Mouse (Mus musculus) limb, embryonic 10.5 days (tissue): ENCODE measurements around the gene S100a4. TPM values are rescaled to one million over a fixed set of nuclear protein-coding genes. Genes with fewer than 3 reads are reported as not detected.

Source experiments
- DNase-seq: peaks from one replicate; pipeline ENCODE4 v3.0.0-alpha.2; 2017; ENCODE audit warnings: low spot score
- H3K27ac ChIP-seq: fragments of 300-500 bp; sonication (generic); 2 replicates; pipeline ENCODE4 v1.5.1; 2016; ENCODE audit warnings: mild to moderate bottlenecking
- H3K27me3 ChIP-seq: fragments of 300-500 bp; sonication (generic); 2 replicates; pipeline ENCODE4 v1.6.1; 2016; ENCODE audit warnings: low read depth, mild to moderate bottlenecking; ENCODE audit not compliant: poor library complexity, severe bottlenecking
- H3K36me3 ChIP-seq: fragments of 300-500 bp; sonication (generic); 2 replicates; pipeline ENCODE4 v1.6.1; 2016; ENCODE audit warnings: mild to moderate bottlenecking, moderate library complexity
- H3K4me1 ChIP-seq: fragments of 300-500 bp; sonication (generic); 2 replicates; pipeline ENCODE4 v1.6.1; 2016
- H3K4me3 ChIP-seq: fragments of 300-500 bp; sonication (generic); 2 replicates; pipeline ENCODE4 v1.5.1; 2016; ENCODE audit warnings: mild to moderate bottlenecking, moderate library complexity
- H3K9me3 ChIP-seq: fragments of 300-500 bp; sonication (generic); replicated peaks from 2 replicates; pipeline ENCODE4 v1.6.1; 2016; ENCODE audit warnings: mild to moderate bottlenecking
- WGBS: fragments of 180-500 bp; shearing (Covaris S2); methylation state at CpG from one replicate; pipeline ENCODE4 v1.1.7; 2016; 5-methylcytosine and 5-hydroxymethylcytosine counted together
- polyA plus RNA-seq: library from polyadenylated mRNA; unstranded; fragments of >200 nt; fragmentation: Nextera tagmentation; extraction: Ambion mirVana; gene quantifications from 2 replicates; pipeline ENCODE4 v1.2.1, GENCODE M21; 2016

The S100a4 gene
- polyA plus RNA-seq, result 0.34 and 0.64 TPM in 2 replicates

- no peaks in the 10 kb centered on the region for H3K9me3 ChIP-seq
- H3K27ac ChIP-seq, result peak within 1 kb of the TSS; percentile 62
- H3K4me1 ChIP-seq, result peaks cover 39% of the 10 kb centered on the region
- no peak for DNase-seq
- no peaks in the 10 kb centered on the region for H3K36me3 ChIP-seq
- H3K4me3 ChIP-seq, result no peak within 1 kb of the TSS
- 48% methylated on average over 3 of the region's 3 CpGs for WGBS
- H3K27me3 ChIP-seq, result no peaks in the 10 kb centered on the region
Observed at GRCm38 (mm10) chr3:90603623-90604022, at the start of gene S100a4. Gene S100a4, plus strand, starts transcription at chr3:90603771.

DNA sequence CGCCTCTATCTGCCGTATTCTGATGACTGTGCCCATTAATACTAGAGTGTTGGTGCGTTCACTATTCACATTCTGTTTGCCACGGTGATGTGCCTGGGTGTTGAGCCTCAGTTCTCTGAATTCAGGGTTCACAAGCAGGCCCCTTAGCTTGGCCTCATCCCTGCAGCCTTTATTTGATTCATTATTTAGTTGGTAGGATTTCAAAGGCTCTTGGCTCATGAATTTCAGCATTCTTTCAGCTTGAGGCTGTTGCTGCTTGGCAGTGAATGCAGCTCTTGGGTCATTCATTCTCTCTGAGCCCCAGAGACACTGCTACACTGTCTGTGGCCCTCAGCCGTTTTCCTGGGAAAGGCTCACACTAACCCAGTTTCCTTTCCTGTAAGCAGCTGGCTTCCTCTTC lies 47.6 kb upstream of the S100a4 start:
- Histone ChIP-seq H3K36me3 (no peaks in the 10 kb centered on the region), H3K4me3 (no peak overlapping the region), H3K27me3 (no peaks in the 10 kb centered on the region), H3K27ac (no peak overlapping the region), H3K9me3 (no peaks in the 10 kb centered on the region), H3K4me1 (no peaks in the 10 kb centered on the region)
- no peak for DNase-seq
- WGBS, result 79% methylated on average over 5 of the region's 5 CpGs

DNA sequence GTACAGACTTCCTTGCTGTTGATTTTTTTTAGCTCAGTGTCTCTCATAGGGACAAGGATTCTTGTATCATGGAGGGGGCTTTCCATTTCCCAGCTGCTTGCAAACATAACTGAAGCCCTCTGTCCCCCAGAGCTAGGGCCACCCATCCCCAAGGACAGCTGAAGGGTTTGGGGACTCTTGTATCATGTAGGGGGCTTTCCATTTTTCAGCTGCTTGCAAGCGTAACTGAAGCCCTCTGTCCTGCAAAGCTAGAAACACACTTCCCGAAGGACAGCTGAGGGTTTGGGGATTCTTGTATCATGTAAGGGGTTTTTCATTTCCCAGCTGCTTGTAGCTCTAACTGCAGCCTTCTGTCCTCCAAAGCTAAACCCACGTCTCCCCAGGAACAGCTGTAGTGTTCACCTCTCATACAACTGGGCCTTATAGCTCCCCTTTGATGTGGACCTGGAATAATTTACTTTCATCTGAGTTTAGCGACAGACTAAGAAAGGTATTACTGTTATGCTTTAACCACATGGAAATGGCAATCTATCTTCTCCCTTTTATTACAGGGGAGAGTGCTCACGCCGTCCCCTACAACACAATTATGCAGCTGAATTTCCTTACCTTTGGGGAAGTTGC lies 43.5 kb upstream of the S100a4 start, which contains the start of gene S100a3:
Gene S100a3 (plus strand): TSS at position 571 of the 621 bp plus-strand sequence.
- Histone ChIP-seq H3K36me3 (no peaks in the 10 kb centered on the region), H3K27me3 (no peaks in the 10 kb centered on the region), H3K27ac (no peak within 1 kb of the TSS), H3K9me3 (no peaks in the 10 kb centered on the region), H3K4me3 (no peak within 1 kb of the TSS), H3K4me1 (no peaks in the 10 kb centered on the region)
- peak; percentile 18 for DNase-seq
- 82% methylated on average over 6 of the region's 6 CpGs for WGBS

DNA sequence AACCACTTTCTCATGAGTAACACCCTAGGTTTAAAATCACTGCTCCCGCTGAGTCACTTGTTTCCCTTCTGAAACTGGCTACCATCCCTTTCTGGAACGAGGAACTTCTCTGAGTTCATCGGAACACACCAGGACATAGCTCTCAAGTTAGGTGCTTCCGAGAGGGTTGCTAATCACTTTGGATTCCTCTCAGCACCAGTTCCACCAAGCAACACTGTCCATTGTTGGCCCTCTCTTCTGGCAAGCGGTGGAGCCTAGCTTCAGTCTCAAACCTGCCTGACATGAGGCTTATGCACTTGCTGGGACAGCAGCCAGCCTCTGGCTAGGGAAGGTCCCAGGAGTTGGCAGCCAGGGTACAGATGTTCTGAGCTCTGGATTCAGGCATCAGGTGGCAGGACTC lies 28.9 kb upstream of the S100a4 start:
- H3K36me3 ChIP-seq, result no peaks in the 10 kb centered on the region
- H3K4me1 ChIP-seq, result no peaks in the 10 kb centered on the region
- no peak overlapping the region for H3K4me3 ChIP-seq
- no peaks in the 10 kb centered on the region for H3K9me3 ChIP-seq
- no peaks in the 10 kb centered on the region for H3K27me3 ChIP-seq
- 86% methylated on average over 5 of the region's 5 CpGs for WGBS
- H3K27ac ChIP-seq, result no peak overlapping the region
- DNase-seq, result no peak

DNA sequence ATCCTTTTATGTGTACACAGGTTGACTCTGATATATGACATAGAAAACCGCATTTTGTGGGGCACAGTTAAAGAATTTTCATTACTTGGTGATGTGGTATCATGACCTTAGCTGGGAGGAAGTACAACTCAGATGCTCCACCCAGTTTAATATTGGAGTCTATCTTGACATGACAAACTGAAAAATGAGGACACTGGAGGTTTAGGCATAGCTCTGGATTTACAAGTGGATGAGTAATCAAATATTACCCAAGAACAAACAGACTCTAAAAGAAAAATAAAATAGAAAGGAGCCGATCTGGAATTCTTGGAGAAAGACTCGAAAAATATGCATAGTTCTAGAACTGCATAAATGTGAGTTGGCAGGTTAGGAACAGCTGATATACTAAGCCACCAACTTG lies 28.3 kb upstream of the S100a4 start:
- no peak for DNase-seq
- 89% methylated on average over 3 of the region's 3 CpGs for WGBS
- no peaks in the 10 kb centered on the region for H3K36me3 ChIP-seq
- no peak overlapping the region for H3K4me3 ChIP-seq
- H3K9me3 ChIP-seq, result no peaks in the 10 kb centered on the region
- H3K27me3 ChIP-seq, result no peaks in the 10 kb centered on the region
- H3K4me1 ChIP-seq, result no peaks in the 10 kb centered on the region
- no peak overlapping the region for H3K27ac ChIP-seq

- Histone ChIP-seq H3K9me3 (no peaks in the 10 kb centered on the region), H3K36me3 (no peaks in the 10 kb centered on the region), H3K27ac (no peak overlapping the region), H3K4me1 (no peaks in the 10 kb centered on the region), H3K27me3 (no peaks in the 10 kb centered on the region), H3K4me3 (no peak overlapping the region)
- 74% methylated on average over 10 of the region's 10 CpGs for WGBS
- no peak for DNase-seq
Observed at GRCm38 (mm10) chr3:90576351-90577001, 27.1 kb upstream of the S100a4 start.

GRCm38 (mm10) chr3:90579433-90579832 lies 24.1 kb upstream of the S100a4 start:
- no peaks in the 10 kb centered on the region for H3K36me3 ChIP-seq
- 80% methylated on average over 7 of the region's 7 CpGs for WGBS
- no peak for DNase-seq
- no peaks in the 10 kb centered on the region for H3K9me3 ChIP-seq
- no peak overlapping the region for H3K27ac ChIP-seq
- no peak overlapping the region for H3K4me3 ChIP-seq
- no peaks in the 10 kb centered on the region for H3K4me1 ChIP-seq
- H3K27me3 ChIP-seq, result no peaks in the 10 kb centered on the region

- no peaks in the 10 kb centered on the region for H3K27me3 ChIP-seq
- no peak for DNase-seq
- WGBS, result 88% methylated on average over 5 of the region's 5 CpGs
Observed at GRCm38 (mm10) chr3:90581141-90581540, 22.4 kb upstream of the S100a4 start.

DNA sequence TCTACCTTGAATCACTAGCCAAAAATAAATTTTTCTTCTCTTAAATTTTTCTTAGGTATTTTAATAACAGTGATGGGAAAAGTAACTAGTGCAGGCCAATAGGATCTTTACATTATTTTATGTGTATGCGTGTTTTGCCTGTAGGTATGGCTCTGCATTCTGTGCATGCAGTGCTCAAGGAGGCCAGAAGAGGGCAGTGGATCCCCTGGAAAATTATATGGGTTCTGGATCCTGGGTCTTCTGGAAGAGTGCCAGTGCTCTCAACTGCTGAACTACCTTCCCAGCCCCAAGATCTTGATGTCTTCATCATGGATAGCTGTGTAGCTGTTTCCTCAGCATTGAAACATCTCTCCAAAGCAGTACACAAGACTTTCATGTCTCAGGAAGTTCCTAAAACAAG lies 21.4 kb upstream of the S100a4 start:
- no peaks in the 10 kb centered on the region for H3K4me1 ChIP-seq

More at GRCm38 (mm10) chr3:90581141-90581540, 22.4 kb upstream of the S100a4 start:
- Histone ChIP-seq H3K27ac (no peak overlapping the region), H3K4me1 (no peaks in the 10 kb centered on the region), H3K4me3 (no peak overlapping the region), H3K9me3 (no peaks in the 10 kb centered on the region), H3K36me3 (no peaks in the 10 kb centered on the region)

DNA sequence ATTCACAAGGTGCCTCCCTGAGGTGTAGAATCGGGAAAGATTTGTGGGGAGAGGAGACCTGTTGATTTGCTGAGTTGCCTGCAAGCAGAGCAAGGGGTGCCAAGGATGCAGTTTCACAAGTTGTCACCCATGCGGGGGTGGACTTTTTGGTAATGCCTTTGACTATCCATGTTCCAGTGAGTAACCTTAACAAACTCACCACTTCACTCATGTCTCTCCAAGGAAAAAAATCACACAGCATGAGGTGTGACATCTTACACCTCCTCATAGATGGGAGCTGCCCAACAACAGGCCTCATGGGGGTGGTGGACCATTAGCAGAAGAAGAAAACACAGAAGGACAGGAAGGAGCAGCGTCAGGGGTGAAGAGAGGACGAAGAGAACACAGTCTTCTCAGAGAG lies 21.0 kb upstream of the S100a4 start:
- WGBS, result 75% methylated on average over 4 of the region's 4 CpGs
- DNase-seq, result no peak
- H3K36me3 ChIP-seq, result no peaks in the 10 kb centered on the region
- H3K9me3 ChIP-seq, result no peaks in the 10 kb centered on the region
- no peak overlapping the region for H3K27ac ChIP-seq
- no peaks in the 10 kb centered on the region for H3K4me1 ChIP-seq
- no peaks in the 10 kb centered on the region for H3K27me3 ChIP-seq
- H3K4me3 ChIP-seq, result no peak overlapping the region

More for the DNA sequence above, 21.4 kb upstream of the S100a4 start:
- Histone ChIP-seq H3K27ac (no peak overlapping the region), H3K4me3 (no peak overlapping the region), H3K27me3 (no peaks in the 10 kb centered on the region), H3K9me3 (no peaks in the 10 kb centered on the region), H3K36me3 (no peaks in the 10 kb centered on the region)
- DNase-seq, result no peak
- 98% methylated on average over 1 of the region's 1 CpGs for WGBS

GRCm38 (mm10) chr3:90583893-90584292 lies 19.7 kb upstream of the S100a4 start:
- 52% methylated on average over 3 of the region's 3 CpGs for WGBS
- no peak overlapping the region; the same call in 1 of the 2 replicates for H3K27ac ChIP-seq
- no peak for DNase-seq
- H3K4me3 ChIP-seq, result no peak overlapping the region
- H3K9me3 ChIP-seq, result no peaks in the 10 kb centered on the region
- H3K4me1 ChIP-seq, result no peaks in the 10 kb centered on the region
- no peaks in the 10 kb centered on the region for H3K36me3 ChIP-seq
- H3K27me3 ChIP-seq, result no peaks in the 10 kb centered on the region

GRCm38 (mm10) chr3:90585595-90585994 lies 18.0 kb upstream of the S100a4 start:
- H3K9me3 ChIP-seq, result no peaks in the 10 kb centered on the region
- WGBS, result 30% methylated on average over 5 of the region's 5 CpGs
- H3K27me3 ChIP-seq, result no peaks in the 10 kb centered on the region
- peak; percentile 76 for DNase-seq
- H3K4me3 ChIP-seq, result no peak overlapping the region
- H3K27ac ChIP-seq, result no peak overlapping the region
- no peaks in the 10 kb centered on the region for H3K36me3 ChIP-seq
- H3K4me1 ChIP-seq, result no peaks in the 10 kb centered on the region

DNA sequence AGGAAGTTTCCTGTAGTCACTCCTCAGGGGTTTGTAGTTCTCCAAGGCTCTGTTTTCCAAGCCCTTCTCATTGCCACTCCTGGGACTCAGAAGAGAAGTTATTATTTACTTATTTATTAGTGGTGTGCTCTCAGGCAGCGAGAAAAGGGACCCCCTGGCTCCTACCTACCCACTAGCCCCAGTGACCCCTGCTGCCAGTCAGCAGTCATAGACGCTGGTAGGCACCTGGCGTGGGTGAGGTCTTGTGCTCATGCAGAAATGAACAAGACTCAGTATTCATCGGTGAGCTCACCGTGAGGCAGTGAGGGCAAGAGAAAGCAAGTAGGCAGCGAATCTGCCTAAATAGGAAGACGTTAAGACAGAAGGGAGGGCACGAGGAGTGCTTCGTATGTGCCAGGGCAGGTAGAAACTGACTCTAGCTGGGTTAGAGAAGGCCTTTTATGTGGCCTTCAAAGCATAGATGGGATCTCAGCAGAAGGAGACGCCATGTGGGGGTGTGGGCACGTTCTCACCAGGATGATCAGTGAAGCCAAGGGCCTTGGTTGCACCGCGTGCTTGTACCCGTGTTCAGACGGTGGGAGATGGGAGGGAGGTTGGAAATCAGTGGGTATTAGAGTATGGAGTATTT lies 17.4 kb upstream of the S100a4 start:
- Histone ChIP-seq H3K36me3 (no peaks in the 10 kb centered on the region), H3K27ac (0 out of 2 replicates have a peak overlapping the region, but pooled peaks have one; percentile 5), H3K9me3 (no peaks in the 10 kb centered on the region), H3K4me3 (no peak overlapping the region), H3K4me1 (no peaks in the 10 kb centered on the region), H3K27me3 (no peaks in the 10 kb centered on the region)
- DNase-seq, result no peak
- WGBS, result 87% methylated on average over 15 of the region's 15 CpGs
